Mouse (Mus musculus): ENCODE data around the gene Med25.

Med25 gene

DNA sequence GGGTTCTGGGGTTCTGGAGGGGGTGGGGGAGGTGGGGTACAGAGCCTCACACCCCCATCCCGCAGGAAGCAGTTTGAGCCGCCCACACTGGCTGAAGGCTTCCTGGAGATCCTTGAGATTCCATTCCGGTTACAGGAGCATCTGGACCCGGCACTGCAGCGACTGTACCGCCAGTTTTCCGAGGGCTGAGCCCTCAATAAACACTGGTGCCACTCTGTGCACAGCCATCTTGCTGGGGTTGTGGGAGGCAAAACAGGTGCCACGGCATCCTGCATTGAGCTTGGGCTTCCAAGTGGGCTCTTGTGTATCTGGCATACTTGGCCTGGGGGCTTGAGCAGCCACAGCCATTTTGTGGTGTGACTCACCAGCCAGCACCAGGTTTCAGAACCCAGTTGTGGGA, 30.1 kb downstream of the Med25 start:
- DNase-seq = no peak

DNA sequence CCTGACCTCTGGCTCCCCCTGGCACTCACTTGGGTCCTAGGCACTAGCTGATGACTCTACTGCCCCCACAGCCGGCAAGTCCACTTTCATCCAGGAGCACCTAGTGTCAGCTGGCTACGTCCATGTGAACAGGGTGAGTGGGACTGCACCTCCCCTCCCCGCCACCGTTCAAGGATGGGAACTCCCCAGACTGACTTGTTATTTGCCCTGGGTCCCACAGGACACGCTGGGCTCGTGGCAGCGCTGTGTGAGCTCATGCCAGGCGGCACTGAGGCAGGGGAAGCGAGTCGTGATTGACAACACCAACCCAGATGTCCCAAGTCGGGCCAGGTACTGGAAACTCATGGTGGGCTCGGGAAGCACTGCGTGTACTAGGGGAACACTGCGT, 31.1 kb downstream of the Med25 start:
- no peak for DNase-seq

DNA sequence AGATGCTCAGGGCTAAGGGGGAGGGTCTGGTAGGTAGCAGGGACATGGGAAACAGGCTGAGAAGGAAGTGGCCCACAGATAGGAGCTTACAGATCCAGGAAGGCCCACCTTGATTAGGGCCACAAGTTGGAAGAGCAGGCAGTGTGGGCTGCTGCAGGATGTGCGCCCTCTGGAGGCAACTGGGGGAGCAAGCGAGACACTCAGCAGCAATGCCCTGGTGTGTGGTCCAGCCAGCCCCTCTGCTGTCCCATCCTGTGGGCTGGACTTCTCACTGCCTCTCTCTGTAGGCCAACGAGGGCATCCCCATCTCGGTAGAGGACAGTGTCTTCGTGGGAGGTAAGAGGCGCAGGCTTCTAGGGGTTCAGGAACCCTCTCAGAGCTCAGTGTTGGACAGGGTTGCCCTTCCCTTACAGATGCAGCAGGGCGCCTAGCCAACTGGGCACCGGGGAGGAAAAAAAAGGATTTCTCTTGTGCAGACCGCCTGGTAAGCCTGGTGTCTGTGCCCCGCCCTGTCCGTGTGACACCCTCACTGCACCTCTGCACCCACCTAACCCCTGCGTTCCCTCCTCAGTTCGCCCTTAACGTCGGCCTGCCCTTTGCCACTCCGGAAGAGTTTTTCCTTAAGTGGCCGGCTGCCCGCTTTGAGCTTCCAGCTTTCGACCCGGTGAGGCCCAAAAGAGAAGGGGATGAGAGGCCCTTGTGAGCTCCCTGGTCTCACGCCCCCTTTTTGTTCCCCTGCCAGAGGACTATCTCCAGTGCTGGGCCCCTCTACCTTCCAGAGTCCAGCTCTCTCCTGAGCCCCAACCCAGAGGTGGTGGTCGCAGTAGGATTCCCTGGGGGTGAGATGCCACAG, 31.7 kb downstream of the Med25 start:
- no peak for DNase-seq

GRCm38 (mm10) chr7:44859896-44860295, 32.6 kb downstream of the Med25 start:
- no peak for DNase-seq

DNA sequence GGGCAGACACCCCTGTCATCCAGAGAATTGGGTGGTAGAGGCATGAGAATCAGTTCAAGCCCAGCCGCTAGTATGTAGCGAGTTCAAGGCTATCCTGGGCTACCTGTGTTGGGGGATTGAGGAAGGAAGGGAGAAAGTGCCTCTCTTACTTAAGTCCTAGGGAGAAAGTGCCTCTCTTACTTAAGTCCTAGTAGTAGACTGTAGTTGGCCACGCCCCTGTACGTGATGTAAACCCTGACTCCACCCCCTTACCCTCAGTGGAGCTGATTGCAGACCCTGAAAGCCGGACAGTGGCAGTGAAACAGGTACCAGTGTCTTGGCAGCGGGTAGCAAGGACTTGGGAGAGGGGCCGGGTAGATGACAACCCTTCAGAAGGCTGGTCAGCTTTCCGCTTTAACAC, 34.6 kb downstream of the Med25 start:
- no peak for DNase-seq

GRCm38 (mm10) chr7:44857042-44857552, 35.4 kb downstream of the Med25 start, which contains the start of gene Pnkp:
TSS of gene Pnkp (plus strand) at chr7:44857139.
- DNase-seq = peak; percentile 84

DNA sequence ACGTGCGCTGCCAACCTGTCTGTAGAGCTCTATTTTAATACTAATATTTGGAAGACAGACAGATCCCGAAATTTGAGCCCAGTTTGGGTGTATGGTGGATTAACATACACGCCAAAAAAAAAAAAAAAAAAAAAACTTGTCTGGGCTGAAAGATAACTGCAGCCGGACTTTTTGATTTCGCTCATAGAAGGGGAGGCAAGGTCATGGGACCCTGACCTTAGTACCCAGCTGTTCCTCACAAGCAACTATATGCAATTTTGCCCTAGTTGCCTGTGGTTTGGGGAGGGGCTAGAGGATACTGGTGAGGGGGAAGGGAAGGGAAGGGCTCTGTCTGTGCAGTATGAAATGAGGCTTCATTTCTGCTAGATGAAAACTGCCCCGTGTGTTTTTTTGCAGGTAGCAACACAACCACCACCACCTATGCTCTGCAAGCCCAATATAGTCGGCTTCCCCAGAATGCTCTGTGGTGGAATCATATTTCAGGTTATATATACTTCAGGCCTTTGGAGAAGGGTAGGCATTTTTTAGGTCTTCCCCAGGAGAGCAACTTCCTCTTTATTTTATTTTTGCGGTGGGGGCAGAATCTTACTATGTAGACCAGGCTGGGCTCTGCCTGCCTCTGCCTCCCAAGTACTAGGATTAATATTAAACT, 36.1 kb downstream of the Med25 start:
- DNase-seq = no peak

- DNase-seq = no peak
Observed at GRCm38 (mm10) chr7:44855036-44855435, 37.5 kb downstream of the Med25 start.

DNA sequence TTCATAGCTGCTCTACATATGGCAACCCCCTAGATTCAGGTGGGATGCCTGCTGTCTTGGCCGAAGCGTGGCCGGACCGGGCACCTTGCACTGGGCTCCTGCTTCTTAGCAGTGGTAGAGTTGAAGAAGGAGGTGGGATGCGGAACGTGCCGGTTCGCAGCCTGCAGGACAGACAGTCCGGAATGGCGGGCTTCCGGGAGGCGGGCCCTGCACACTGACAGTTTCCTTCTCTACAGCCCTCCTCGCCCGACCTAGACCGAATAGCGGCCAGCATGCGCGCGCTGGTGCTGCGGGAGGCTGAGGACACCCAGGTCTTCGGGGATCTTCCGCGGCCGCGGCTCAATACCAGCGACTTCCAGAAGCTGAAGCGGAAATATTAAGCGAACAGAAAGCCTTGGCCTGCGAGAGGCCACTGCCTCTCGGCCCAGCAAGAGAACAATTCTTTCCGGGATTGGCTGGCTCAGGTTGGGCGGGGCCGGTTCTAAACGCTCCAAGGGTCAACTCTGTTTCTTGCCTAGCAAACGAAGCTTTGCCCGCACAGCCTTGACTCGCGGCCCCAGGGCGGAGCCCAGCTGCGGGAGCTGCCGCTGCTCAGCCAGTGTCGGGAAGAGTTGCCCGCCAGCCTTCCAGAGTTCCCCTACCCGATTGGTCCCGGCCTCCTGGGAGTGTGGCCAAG, 38.0 kb downstream of the Med25 start:
- DNase-seq = peak; percentile 82

DNA sequence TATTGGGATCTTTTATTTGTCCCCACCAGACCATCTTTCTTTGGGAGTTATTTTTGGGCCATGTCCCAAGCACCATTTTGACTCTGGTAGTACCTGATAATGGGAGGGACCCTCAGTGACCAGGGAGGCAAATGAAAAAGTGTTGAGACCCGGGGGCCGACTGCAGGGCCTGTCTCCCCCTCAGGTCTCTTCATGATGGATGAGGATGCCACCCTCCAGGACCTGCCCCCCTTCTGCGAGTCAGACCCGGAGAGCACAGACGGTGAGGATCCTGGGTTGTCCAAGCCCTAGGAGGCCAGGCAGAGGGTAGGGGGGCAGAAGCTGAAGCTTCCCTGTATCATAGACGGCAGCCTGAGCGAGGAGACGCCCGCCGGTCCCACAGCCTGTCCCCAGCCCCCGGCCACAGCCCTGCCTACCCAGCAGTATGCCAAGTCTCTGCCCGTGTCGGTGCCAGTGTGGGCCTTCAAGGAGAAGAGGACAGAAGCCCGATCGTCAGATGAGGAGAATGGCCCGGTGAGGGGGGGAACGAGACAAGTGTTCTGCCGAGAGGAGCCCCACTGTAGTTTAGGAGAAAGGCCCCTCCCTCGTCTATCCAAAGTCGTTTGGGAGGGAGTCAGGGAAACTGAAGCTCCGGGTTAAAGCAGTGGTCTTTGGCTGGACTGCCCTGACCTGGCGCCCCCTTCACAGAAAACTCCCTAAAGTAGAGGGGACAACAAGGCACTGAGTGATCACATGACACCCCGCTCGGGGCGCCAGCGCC, 38.7 kb downstream of the Med25 start:
- no peak for DNase-seq

DNA sequence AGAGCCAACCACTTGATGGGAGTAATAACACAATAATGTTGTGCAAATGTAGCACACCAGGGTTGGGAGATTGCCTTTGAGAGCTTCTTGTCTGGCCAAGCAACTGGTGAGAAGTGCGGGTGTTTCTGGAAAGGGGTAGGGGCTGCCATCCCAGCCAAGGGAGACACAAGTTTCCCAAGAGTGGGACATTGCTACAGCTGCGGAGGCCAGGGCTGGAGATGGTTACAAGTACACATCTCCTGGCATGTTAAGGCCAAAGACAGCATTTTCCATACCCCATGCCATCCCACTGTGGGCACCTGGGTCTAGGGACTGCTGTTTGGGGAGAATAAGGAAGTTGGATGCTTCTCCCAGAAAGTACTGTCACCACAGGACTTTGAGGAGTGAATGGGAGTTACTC, 39.4 kb downstream of the Med25 start:
- DNase-seq = no peak

DNA sequence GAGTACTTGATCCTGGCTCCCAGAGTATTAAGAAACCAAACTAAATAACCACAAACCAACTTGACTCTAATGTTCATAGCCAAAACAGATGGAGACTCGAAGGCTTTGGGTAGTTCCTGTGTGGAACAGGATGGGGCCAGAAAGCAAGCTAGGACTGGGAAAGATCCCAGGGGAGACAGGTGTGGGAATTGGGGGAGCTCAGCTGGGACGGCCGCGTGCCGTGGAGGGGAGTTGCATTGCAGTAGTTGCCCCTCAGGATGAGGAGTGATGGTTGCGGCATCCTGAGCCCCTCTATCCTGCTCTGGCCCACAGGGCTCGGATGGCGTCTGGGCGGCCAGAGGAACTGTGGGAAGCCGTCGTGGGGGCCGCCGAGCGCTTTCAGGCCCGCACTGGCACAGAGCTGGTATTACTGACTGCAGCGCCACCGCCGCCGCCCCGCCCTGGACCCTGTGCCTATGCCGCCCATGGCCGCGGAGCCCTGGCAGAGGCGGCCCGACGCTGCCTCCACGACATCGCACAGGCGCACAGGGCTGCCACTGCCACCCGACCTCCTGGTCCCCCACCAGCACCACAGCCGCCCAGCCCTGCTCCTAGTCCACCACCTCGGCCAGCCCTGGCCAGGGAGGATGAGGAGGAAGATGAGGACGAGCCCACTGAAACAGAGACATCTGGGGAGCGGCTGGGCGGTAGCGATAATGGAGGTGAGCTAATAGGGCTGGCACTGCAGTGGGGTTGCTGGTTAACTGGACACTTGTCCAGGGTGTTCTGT, 40.1 kb downstream of the Med25 start:
- DNase-seq = no peak

DNA sequence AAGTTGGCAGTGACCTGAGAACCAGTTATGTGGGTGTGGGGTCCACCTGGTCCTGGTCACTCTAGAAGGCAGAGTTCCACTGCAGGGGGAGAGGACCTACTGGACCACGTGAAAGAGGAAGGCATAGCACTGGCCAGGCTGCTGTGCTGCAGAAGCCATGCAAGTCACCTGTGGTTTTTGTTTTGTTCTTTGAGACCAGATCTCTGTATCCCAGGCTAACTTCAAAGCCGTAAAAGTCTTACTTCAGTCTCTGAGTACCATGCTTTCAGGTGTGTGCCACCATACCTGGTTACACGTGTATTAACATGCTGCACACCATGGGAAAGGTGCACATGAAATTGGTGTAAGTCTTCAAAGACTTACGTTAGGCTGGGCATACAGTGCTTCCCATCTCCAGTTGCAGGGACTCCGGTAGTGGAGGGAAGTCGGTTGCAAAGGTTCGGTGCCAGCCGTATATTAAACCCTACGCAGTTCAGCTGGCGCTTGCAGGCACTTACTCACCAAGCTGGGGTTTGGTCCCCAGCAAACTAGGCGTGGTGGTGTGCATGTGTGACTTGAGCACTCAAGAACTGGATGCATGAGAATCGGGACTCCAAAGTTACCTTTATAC, 40.8 kb downstream of the Med25 start:
- no peak for DNase-seq

GRCm38 (mm10) chr7:44850789-44851624, 41.5 kb downstream of the Med25 start:
- DNase-seq = peak; percentile 35

DNA sequence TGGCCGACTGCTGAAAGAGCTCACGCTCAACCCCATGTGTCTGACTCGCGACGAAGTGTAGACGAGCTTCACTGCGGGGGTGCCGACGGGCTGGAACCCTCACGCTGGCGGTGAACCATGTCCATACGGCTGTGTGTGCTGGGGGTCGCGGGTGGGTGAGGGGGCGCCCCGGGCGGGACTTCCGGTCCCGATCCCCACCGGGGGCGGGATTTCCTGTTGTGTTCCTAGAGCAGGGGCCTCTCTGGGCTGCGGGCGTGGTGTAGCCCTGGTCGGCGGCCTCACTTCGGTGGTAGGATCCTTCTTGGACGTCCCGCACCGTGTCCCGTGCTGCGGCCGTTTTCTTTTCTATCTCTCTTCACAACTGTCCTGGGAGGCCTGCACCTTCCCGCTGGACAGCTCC, 42.4 kb downstream of the Med25 start:
- DNase-seq = no peak

DNA sequence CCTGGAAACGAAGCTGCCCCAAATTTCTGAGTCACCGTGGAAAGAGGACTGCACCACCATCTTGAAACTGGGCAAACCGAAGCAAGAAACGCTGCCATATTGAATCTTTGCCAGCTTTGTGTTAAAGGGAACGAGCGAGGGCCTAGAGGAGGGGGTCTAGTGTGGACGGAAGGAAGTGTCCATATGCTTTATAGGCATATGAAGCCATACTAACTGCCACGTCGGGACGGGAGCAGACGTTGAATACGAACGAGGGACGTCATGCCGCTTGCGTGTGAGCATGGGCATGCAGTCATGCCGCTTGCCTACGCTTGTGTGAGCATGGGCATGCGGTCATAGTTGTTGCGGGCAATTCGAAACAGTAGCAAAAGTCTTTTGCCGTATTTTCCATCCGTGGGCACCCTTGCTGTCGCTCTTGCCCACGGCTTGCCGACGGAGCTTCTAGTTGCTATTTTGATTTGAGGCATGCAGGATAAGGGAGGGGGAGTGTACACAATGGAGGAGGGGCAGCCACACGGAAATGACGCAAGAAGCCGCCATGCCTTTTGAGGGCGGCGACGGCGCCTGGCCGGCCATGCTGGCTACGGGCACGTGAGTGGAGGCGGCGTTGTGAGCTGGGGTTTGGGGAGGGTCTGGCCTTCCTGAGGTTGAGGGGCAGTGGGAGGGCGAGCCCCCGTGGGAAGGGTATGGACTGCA, 42.9 kb downstream of the Med25 start:
- peak; percentile 88 for DNase-seq

DNA sequence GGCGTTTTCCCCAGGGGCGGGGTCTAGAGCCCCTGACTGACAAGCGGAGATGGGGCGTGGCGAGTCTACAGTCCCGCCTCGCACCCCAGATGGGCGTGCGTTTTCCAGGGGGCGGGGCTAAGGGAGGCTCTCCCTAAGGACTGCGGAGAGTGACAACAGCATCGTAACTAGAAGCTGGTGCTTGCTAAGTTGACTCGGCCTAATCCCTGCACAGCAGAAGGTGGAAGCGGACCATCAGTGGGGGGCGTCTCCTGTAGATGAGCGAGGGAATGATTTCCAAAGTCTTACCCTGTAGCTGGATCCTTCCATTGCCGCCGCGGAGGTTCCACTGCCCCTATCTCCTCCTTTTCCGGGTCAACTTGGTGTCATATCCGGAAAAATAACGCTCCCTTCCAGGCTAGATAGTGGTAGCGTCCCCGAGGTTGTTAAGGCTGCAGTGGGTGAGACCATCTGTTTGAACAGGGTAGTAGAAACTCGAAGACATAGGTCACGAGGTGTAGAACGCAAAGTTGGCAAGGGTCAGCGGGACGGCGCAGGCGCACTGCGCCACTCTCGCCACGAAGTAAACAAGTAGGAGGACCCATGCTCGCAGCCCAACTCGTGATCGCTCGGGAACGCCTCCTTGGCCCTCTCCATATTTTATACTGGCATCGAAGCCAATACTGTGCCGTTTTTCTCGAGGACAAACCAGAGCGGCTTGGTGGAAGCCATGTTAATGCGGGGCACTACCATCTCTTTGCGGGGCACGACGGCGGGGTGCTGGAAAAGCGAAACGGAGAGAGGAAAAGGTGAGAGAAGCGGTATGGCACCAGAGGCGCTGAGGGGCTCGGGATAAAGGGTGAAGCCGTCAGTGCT, 43.7 kb downstream of the Med25 start, which contains the start of the genes Akt1s1 and Tbc1d17:
Gene Akt1s1 (plus strand): TSS at position 431 of the 855 bp plus-strand sequence.
Gene Tbc1d17 (minus strand): TSS at position 519 of the 855 bp plus-strand sequence.
- peak; percentile 100 for DNase-seq

DNA sequence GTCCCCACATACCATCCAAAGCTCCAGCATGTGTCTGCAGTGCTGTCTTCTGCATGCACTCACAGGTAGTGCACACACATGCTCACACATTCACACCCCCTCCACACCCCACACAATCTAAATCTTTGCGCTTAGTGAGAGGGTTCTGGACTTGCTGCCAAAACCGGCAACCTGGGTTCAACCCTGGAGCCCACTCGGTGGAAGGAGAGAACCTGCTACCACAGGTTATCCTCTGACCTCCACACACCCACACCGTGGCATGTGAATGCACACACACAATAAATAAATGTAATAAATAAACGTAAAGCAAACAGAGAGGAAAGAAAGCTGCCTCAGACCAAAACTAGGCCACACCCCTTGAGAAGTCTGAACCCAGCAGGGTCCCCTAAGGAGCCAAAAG, 44.7 kb downstream of the Med25 start:
- peak; percentile 38 for DNase-seq

DNA sequence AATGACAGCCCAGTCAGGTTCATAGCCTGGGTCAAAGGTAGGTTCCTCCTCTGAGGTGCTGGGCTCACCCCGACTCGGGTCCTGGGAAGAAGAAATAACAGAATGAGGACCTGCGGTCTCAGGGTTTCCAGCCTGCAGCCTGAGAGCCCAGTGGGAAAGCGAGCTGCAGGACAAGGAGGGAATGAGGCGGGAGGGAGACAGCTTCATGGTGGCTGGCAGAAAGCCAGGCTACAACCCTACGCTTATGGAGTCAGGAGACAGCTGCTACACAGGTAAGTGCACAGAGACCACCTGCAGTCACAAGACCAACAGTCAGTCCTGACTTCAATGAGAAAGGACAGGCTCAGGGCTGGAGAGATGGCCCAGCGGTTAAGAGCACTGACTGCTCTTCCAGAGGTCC, 45.7 kb downstream of the Med25 start:
- peak; percentile 39 for DNase-seq
